Mouse (Mus musculus) brain, embryonic 14.5 days (tissue): Measurements from ENCODE around the gene Rasgef1b. TPM values are rescaled to one million over a fixed set of nuclear protein-coding genes. Genes with fewer than 3 reads are reported as not detected.

Source experiments
- DNase-seq: peaks from one replicate; pipeline ENCODE4 v3.0.0-alpha.2; 2011; ENCODE audit warnings: low read depth
- CTCF ChIP-seq: fragments of 200-500 bp; IDR thresholded peaks from 2 replicates; pipeline ENCODE4 v1.5.1; 2012; ENCODE audit warnings: inconsistent platforms, mild to moderate bottlenecking, moderate library complexity, borderline replicate concordance; ENCODE audit not compliant: insufficient read depth, insufficient read length; ENCODE audit errors: extremely low read depth
- POLR2A ChIP-seq: fragments of 200-500 bp; IDR thresholded peaks from 2 replicates; pipeline ENCODE4 v1.6.1; 2012; ENCODE audit warnings: mild to moderate bottlenecking, inconsistent platforms, borderline replicate concordance; ENCODE audit not compliant: poor library complexity, insufficient read depth, insufficient read length, severe bottlenecking; ENCODE audit errors: extremely low read depth
- polyA plus RNA-seq: library from polyadenylated mRNA; depleted of rRNA; stranded (reverse); fragments of >200 nt; gene quantifications from 2 replicates; pipeline ENCODE4 v1.2.3, GENCODE M21; 2012

Rasgef1b gene
- polyA plus RNA-seq, 1 experiment: 37.4 TPM

DNA sequence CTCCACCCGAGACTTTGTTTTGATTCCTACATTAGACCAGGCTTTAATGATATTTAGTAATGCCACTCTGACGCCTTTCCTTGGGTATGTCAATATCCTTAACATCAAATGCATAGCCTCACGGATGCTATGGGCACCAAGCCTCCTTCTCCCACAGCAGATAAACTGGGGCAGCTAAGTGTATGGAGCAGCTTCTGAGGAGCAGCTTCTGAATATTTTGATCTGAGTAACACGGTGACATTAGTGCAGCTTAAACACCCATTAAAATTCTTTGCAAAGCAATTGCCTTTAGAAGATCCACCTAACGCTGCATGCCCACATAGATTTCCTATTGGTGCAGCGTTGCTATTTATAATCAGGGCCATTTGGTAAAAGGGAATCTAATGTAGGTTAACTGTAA is 359.6 kb downstream of the Rasgef1b start:
- no peak for TF ChIP-seq POLR2A
- no peak for TF ChIP-seq CTCF
- no peak for DNase-seq

DNA sequence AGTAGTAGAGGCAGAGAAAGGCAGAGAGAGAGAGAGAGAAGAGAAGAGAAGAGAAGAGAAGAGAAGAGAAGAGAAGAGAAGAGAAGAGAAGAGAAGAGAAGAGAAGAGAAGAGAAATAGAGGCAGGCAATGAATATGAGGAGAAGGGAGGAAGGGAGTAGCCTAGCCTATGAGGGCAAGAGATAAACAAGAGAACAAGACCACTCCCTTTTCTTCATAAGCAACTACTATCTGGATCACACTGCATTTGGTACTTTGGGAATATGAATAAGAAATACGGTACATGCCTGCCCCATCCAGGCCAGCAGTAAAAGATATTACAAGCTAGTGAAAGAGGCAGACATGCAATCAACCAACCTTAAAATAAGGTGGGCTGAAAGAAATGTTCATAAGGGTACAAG is 360.2 kb downstream of the Rasgef1b start:
- DNase-seq: no peak
- TF ChIP-seq POLR2A (no peak), CTCF (no peak)

- no peak for DNase-seq
- TF ChIP-seq CTCF: no peak
- no peak for TF ChIP-seq POLR2A
Measured at GRCm38 (mm10) chr5:99360531-99360930, 368.3 kb downstream of the Rasgef1b start.

DNA sequence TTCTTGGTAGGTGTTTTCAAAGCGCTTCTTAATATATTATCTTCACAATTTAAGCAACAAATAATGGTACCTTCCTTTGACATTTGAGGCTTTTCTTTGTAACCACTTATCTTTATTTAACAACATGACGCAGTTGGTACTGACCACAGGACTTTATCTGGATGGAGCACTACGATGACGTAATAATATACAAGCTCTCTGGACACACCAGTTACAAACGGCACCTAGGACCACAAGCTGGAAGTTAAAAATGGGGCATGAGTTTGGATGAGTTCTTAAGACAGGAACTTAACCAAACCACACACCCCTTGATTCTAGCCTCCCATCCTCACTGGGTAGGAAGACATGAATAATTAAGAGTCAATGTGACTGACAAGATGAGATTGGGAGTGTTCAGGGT is 369.6 kb downstream of the Rasgef1b start:
- TF ChIP-seq CTCF (no peak), POLR2A (no peak)
- no peak for DNase-seq

GRCm38 (mm10) chr5:99354640-99355132 is 374.2 kb downstream of the Rasgef1b start:
- TF ChIP-seq CTCF (no peak), POLR2A (no peak)
- peak; percentile 57 for DNase-seq

GRCm38 (mm10) chr5:99350030-99350429 is 378.8 kb downstream of the Rasgef1b start:
- TF ChIP-seq CTCF (no peak), POLR2A (no peak)
- no peak for DNase-seq

GRCm38 (mm10) chr5:99348257-99348849 is 380.5 kb downstream of the Rasgef1b start:
- DNase-seq: peak; percentile 67
- TF ChIP-seq CTCF (no peak), POLR2A (no peak)

DNA sequence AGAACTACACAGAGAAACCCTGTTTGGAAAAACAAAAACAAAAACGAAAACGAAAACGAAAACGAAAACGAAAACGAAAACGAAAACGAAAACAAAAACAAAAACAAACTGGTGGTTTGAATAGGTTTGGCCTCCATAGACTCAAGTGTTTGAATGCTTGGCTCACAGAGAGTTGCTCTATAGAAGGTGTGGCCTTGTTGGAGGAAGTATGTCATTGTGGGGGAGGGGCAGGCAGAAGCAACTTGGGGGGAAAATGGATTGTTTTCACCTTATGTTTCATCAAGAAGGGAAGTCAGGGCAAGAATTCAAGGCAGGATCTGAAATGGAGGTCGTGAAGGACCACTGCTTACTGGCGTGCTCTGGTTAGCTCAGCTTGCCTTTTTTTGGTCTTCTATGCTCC is 386.3 kb downstream of the Rasgef1b start:
- DNase-seq: no peak
- TF ChIP-seq POLR2A: no peak
- no peak for TF ChIP-seq CTCF

DNA sequence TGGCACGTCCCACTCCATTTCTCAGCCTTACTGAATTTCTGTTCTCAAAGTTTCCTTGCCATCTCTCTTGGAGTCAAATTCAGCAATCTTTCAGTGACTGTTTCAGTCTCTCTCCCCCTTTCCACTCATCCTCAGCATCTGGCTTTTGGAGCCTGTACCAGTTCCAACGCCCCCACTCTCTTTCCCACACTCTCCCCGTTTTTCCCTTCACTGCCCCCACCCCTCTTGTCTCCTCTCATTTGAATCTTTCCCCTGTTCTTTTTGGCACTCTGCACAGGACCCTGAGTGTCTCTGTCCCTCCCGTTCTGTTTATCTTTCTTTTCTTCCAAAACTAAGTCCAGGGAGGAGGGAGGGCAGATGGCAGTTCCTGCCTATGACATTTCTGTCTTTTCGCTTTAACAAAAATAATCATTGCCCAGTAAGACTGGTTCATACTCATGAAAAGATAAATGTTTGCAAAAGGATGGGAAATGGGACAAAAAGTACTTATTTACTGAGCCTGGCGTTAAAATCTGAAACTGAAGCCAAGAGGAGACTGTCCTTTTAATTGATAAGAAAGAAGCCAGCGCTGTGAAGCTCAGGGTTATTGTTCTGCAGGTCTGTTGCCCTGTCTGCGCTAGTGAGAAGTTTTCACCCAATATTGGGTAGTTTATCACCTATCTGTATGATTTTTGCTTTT is 388.4 kb downstream of the Rasgef1b start:
- TF ChIP-seq CTCF (no peak), POLR2A (no peak)
- no peak for DNase-seq

DNA sequence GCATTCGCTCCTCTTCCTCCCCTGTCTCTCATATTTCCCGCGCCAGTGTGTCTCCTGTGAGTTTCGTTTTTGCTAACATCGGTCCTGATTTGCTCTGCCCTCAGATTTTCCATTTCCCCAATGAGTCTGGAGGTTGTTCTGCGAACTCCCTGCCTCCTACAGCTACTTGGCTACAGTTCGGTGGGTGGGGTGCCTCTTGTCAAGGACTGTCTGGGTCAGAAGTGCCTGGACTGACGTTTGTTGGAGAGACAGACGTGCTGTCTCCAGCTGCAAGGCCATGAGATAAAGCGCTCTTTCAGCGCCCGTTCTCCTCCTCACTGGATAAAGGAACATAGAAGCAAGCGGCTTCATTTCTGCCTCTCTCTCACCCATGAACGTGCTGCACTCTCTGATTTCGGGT is 389.1 kb downstream of the Rasgef1b start:
- DNase-seq: peak; percentile 26
- no peak for TF ChIP-seq POLR2A

DNA sequence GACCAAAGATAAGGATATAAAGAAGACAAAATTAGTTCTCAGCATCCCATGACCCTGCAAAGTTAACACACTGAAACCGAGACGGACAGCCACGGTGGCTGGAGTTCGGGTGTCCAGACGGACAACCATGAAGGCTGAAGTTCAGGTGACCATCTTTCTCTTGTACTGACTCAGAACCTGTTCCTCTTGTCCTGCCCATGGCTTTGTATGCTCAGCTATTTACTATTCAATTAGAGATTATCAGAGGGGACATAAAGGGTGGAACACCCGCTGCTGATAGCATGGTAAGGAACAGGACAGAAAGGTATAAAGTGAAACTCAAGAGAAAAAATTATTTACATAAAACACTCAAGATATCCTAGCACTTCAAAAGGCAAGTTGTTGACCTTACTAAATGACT is 390.0 kb downstream of the Rasgef1b start:
- TF ChIP-seq POLR2A: no peak
- DNase-seq: no peak

DNA sequence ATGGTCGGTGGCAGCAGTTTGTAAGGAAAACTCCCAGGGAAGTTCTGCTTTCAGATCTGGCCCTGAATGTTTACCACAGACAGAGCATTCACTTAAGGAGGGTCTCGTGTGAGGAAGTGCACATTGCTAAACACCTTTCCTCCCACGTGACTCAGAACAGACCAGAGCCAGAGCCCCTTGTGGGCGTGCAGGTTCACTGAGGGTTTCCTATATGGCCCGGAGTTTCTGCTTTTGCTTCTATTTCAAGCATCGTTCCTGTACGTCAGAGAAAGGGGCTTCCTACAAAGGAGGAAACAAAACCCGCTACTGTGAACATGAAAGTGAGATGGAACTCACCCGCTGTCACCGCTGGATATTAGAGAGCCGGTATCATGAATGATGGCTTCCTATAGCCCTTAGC is 392.4 kb downstream of the Rasgef1b start:
- no peak for DNase-seq

GRCm38 (mm10) chr5:99334017-99334416 is 394.8 kb downstream of the Rasgef1b start:
- no peak for DNase-seq
- no peak for TF ChIP-seq CTCF
- no peak for TF ChIP-seq POLR2A

More for the DNA sequence above, 392.4 kb downstream of the Rasgef1b start:
- no peak for TF ChIP-seq CTCF
- TF ChIP-seq POLR2A: no peak
